Mouse (Mus musculus) testis, adult 2 months (tissue): Measurements from ENCODE around the gene Nudt8. TPM values are rescaled to one million over a fixed set of nuclear protein-coding genes. Genes with fewer than 3 reads are reported as not detected.

ENCODE experiments used
- H3K27ac ChIP-seq: fragments of 200-500 bp; 2 replicates; pipeline ENCODE4 v1.5.1; 2012; ENCODE audit warnings: low read depth, low read length; ENCODE audit not compliant: control insufficient read depth, insufficient read depth
- H3K27me3 ChIP-seq: fragments of 200-500 bp; 2 replicates; pipeline ENCODE4 v1.6.1; 2012; ENCODE audit warnings: mild to moderate bottlenecking, low read length, moderate library complexity; ENCODE audit not compliant: control insufficient read depth, insufficient read depth
- H3K36me3 ChIP-seq: fragments of 200-500 bp; 2 replicates; pipeline ENCODE4 v1.6.1; 2012; ENCODE audit warnings: mild to moderate bottlenecking, low read length; ENCODE audit not compliant: control insufficient read depth, insufficient read depth
- H3K4me1 ChIP-seq: fragments of 200-500 bp; 2 replicates; pipeline ENCODE4 v1.6.1; 2012; ENCODE audit warnings: low read length; ENCODE audit not compliant: control insufficient read depth, insufficient read depth
- H3K4me3 ChIP-seq: fragments of 200-500 bp; 2 replicates; pipeline ENCODE4 v1.5.1; 2012; ENCODE audit warnings: low read depth, mild to moderate bottlenecking, low read length, moderate library complexity, mixed read lengths; ENCODE audit not compliant: control insufficient read depth
- CTCF ChIP-seq: fragments of 200-500 bp; IDR thresholded peaks from 2 replicates; pipeline ENCODE4 v1.5.1; 2012; ENCODE audit warnings: low read depth, mild to moderate bottlenecking, inconsistent platforms, low read length, moderate library complexity; ENCODE audit not compliant: control insufficient read depth, insufficient read depth, insufficient replicate concordance
- POLR2A ChIP-seq: fragments of 200-500 bp; IDR thresholded peaks from 2 replicates; pipeline ENCODE4 v1.6.1; 2012; ENCODE audit warnings: low read depth, mild to moderate bottlenecking, inconsistent platforms, low read length, moderate library complexity; ENCODE audit not compliant: control insufficient read depth
- polyA plus RNA-seq: library from polyadenylated mRNA; depleted of rRNA; stranded (reverse); fragments of >200 nt; gene quantifications from 2 replicates; pipeline ENCODE4 v1.2.3, GENCODE M21; 2012

The Nudt8 gene
- polyA plus RNA-seq, 1 experiment: 2.4 TPM

DNA sequence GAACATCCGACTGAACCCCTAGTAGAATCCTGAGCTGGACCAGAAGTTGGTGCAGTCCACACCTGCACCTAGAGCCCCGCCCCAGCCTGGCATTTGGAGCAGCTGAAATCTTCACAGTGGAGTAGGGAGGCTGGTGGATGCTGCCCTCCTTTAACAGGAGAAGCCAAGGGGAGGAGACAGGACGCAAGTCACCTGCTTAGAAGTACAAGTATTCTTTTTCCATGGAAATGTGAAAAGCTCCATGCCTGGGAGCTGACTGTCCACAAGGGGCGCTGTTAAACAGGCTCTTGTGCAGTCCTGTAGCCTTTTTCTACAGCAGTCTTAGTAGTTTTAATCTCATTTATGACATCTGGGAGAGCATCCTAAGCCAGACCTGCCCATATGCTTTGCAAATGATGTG, 11.6 kb upstream of the Nudt8 start:
- Histone ChIP-seq H3K27ac (no peak overlapping the region), H3K4me3 (no peak overlapping the region), H3K36me3 (no peaks in the 10 kb centered on the region), H3K27me3 (no peaks in the 10 kb centered on the region), H3K4me1 (peaks cover 5% of the 10 kb centered on the region)
- TF ChIP-seq CTCF (no peak), POLR2A (no peak)

DNA sequence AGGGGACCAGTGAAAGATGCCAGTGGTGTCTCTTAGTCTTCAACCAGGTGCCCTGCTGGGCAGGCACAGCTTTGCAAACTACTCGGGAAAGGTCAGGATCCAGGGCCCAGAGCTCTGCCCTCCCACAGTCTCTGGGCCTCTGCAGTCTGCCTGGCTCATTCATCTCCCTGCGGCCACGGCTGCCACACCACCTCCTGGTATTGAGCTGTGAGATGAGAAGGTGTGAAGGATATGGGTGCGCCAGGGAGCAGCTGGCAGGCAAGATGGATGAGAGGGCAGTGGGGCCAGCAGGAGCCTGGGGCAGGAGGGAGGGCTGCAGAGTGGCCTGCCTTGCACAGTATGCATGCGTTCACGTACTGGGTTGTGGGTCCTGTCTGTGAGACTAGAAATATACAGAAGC, 9.6 kb upstream of the Nudt8 start:
- H3K36me3 ChIP-seq: no peaks in the 10 kb centered on the region
- peaks cover 2% of the 10 kb centered on the region for H3K4me1 ChIP-seq
- no peaks in the 10 kb centered on the region for H3K27me3 ChIP-seq
- TF ChIP-seq POLR2A: no peak
- TF ChIP-seq CTCF: no peak
- H3K4me3 ChIP-seq: no peak overlapping the region
- H3K27ac ChIP-seq: no peak overlapping the region

DNA sequence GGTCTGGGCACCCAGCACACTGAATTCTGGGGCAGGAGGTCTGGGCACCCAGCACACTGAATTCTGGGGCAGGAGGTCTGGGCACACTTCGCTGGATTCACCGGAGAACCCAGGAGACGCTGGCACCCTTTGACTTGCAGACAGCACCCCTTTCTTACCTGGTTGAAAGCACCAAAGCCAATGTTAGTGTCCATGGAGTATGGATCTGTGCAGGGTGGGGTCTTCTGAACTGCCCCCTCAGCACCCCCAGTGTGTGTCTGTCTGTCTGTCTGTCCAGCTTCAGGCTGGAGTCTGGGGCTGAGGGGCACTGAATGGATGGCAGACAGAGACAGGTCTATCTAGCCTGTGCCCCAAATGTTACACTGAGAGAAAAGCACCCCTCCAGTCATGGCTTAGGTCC, 8.8 kb upstream of the Nudt8 start:
- Histone ChIP-seq H3K27me3 (no peaks in the 10 kb centered on the region), H3K4me1 (peaks cover 2% of the 10 kb centered on the region; the same call in 1 of the 2 replicates), H3K36me3 (no peaks in the 10 kb centered on the region), H3K4me3 (no peak overlapping the region), H3K27ac (no peak overlapping the region)
- TF ChIP-seq POLR2A (no peak), CTCF (no peak)

DNA sequence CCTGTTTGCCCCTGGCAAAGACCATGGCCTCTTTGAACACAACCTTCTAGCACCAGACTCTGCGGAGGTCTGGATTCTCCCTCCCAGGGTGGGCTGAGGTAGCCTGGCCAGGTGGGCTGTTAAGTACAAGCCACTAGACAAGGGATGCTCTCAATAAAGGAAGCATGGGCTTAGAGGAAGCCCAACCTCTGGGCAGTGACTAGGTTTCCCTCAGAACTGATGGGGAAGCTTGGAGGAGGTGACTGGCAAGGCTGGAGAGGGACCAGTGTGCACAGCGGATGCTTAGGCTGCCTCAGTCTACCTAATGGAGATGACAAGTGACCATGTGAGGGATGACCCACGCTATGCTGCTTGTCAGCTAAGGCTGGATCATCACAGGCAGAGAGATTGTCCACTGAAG, 8.4 kb upstream of the Nudt8 start:
- no peaks in the 10 kb centered on the region for H3K36me3 ChIP-seq
- no peak overlapping the region for H3K27ac ChIP-seq
- H3K4me1 ChIP-seq: peaks cover 2% of the 10 kb centered on the region; the same call in 1 of the 2 replicates
- H3K4me3 ChIP-seq: no peak overlapping the region
- TF ChIP-seq POLR2A: no peak
- no peak for TF ChIP-seq CTCF
- H3K27me3 ChIP-seq: no peaks in the 10 kb centered on the region

DNA sequence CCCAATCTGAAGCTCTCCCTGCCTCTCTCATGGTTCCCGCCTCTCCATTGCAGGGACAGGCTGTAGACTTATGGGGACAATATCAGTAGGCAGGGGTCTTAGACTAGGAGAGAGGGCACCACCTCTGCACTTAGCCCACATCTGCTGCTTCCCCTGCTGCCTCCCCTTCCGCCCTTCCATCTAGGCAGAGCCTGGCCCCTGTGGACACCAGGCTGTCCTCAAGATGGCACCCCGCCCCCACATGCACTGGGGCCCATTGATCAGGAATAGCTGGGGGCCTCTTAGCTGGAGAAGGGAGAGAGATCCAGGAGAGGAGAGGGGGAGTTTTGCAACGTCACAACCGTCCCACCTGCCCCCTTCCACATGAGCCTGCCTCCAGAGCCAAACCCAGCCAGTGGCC, 8.0 kb upstream of the Nudt8 start, which contains the start of gene Tbx10:
TSS of gene Tbx10 (plus strand) at position 337 of the 400 bp plus-strand sequence.
- TF ChIP-seq POLR2A (no peak), CTCF (no peak)
- H3K4me3 ChIP-seq: no peak within 1 kb of the TSS
- no peaks in the 10 kb centered on the region for H3K36me3 ChIP-seq
- H3K4me1 ChIP-seq: no peaks in the 10 kb centered on the region
- H3K27ac ChIP-seq: no peak within 1 kb of the TSS
- H3K27me3 ChIP-seq: no peaks in the 10 kb centered on the region

GRCm38 (mm10) chr19:3994932-3995331, 5.4 kb upstream of the Nudt8 start:
- peaks cover 10% of the 10 kb centered on the region for H3K4me1 ChIP-seq

GRCm38 (mm10) chr19:3995505-3995904, 4.9 kb upstream of the Nudt8 start:
- Histone ChIP-seq H3K4me3 (no peak overlapping the region), H3K27me3 (no peaks in the 10 kb centered on the region), H3K27ac (no peak overlapping the region), H3K36me3 (no peaks in the 10 kb centered on the region), H3K4me1 (peaks cover 15% of the 10 kb centered on the region)
- no peak for TF ChIP-seq POLR2A
- TF ChIP-seq CTCF: no peak

More at GRCm38 (mm10) chr19:3994932-3995331, 5.4 kb upstream of the Nudt8 start:
- H3K27me3 ChIP-seq: no peaks in the 10 kb centered on the region
- no peak overlapping the region for H3K27ac ChIP-seq
- H3K4me3 ChIP-seq: no peak overlapping the region
- TF ChIP-seq POLR2A (no peak), CTCF (no peak)
- no peaks in the 10 kb centered on the region for H3K36me3 ChIP-seq

GRCm38 (mm10) chr19:3996106-3996505, 4.3 kb upstream of the Nudt8 start:
- Histone ChIP-seq H3K4me3 (no peak overlapping the region), H3K27me3 (no peaks in the 10 kb centered on the region), H3K36me3 (no peaks in the 10 kb centered on the region), H3K4me1 (peaks cover 18% of the 10 kb centered on the region), H3K27ac (no peak overlapping the region)
- TF ChIP-seq CTCF: no peak
- no peak for TF ChIP-seq POLR2A
